Mouse (Mus musculus): ENCODE results near the gene Eif2b3. TPM values are rescaled to one million over a fixed set of nuclear protein-coding genes. Genes with fewer than 3 reads are reported as not detected.
A peak's percentile ranks its signal among the peaks of the same experiment; 100 is the strongest.

Eif2b3 gene
- total RNA-seq (2014; fragmentation: Nextera tagmentation): 28.1 and 34.9 TPM in 2 replicates
- 31.7 and 31.8 TPM in 2 replicates for total RNA-seq (2017)
- 6.0 and 6.5 TPM in 2 replicates for polyA plus RNA-seq (2012)

GRCm38 (mm10) chr4:117019206-117020134 is at the start of gene Eif2b3:
TSS of gene Eif2b3 (plus strand) at chr4:117019402.
- Histone ChIP-seq H3K4me1 (ENCODE audit: insufficient read depth, low read depth, low read length) (peaks cover 45% of the 10 kb centered on the region), H3K4me3 (ENCODE audit: low read depth, low read length) (peak within 1 kb of the TSS; percentile 100), H3K9me3 (replicated peaks) (no peaks in the 10 kb centered on the region), H3K27me3 (ENCODE audit: insufficient read depth, low read length) (no peaks in the 10 kb centered on the region), H3K36me3 (replicated peaks) (peaks cover 32% of the 10 kb centered on the region)
- peak; percentile 72 for ATAC-seq (ENCODE audit: extremely low read depth, insufficient number of reproducible peaks, low FRiP score, poor library complexity, severe bottlenecking)
- TF ChIP-seq POLR2AphosphoS5 (IDR thresholded peaks at IDR 0.05; ENCODE audit: insufficient replicate concordance, low read depth, low read length): no peak
- no peak for TF ChIP-seq CTCF (IDR thresholded peaks at IDR 0.05; ENCODE audit: low read depth, low read length)
- no peak for TF ChIP-seq GATA2 (IDR thresholded peaks at IDR 0.05; ENCODE audit: borderline replicate concordance, low read depth, low read length)
- no peak for TF ChIP-seq TAL1 (conservative IDR thresholded peaks at IDR 0.05; ENCODE audit: low read depth, low read length)
- no peak for TF ChIP-seq GATA1 (IDR thresholded peaks at IDR 0.05; ENCODE audit: borderline replicate concordance, low read length)
- DNase-seq (ENCODE audit: low spot score): peak; percentile 79

GRCm38 (mm10) chr4:116976503-116976902 is 42.7 kb upstream of the Eif2b3 start:
- Histone ChIP-seq H3K9me3 (replicated peaks) (no peaks in the 10 kb centered on the region), H3K4me3 (ENCODE audit: low read depth, low read length) (no peak overlapping the region), H3K4me1 (ENCODE audit: insufficient read depth, low read depth, low read length) (no peaks in the 10 kb centered on the region), H3K27me3 (ENCODE audit: insufficient read depth, low read length) (peaks cover 22% of the 10 kb centered on the region), H3K36me3 (replicated peaks) (no peaks in the 10 kb centered on the region)
- TF ChIP-seq POLR2AphosphoS5 (IDR thresholded peaks at IDR 0.05; ENCODE audit: insufficient replicate concordance, low read depth, low read length) (no peak), CTCF (IDR thresholded peaks at IDR 0.05; ENCODE audit: low read depth, low read length) (no peak), TAL1 (conservative IDR thresholded peaks at IDR 0.05; ENCODE audit: low read depth, low read length) (no peak), GATA1 (IDR thresholded peaks at IDR 0.05; ENCODE audit: borderline replicate concordance, low read length) (no peak), GATA2 (IDR thresholded peaks at IDR 0.05; ENCODE audit: borderline replicate concordance, low read depth, low read length) (no peak)
- ATAC-seq (ENCODE audit: extremely low read depth, insufficient number of reproducible peaks, low FRiP score, poor library complexity, severe bottlenecking) (no peak), DNase-seq (ENCODE audit: low spot score) (no peak)

- Histone ChIP-seq H3K4me1 (ENCODE audit: insufficient read depth, low read depth, low read length) (peaks cover 12% of the 10 kb centered on the region), H3K4me3 (ENCODE audit: low read depth, low read length) (no peak overlapping the region), H3K36me3 (replicated peaks) (peaks cover 21% of the 10 kb centered on the region), H3K27me3 (ENCODE audit: insufficient read depth, low read length) (peaks cover 16% of the 10 kb centered on the region), H3K9me3 (replicated peaks) (no peaks in the 10 kb centered on the region)
- ATAC-seq (ENCODE audit: extremely low read depth, insufficient number of reproducible peaks, low FRiP score, poor library complexity, severe bottlenecking) (no peak), DNase-seq (ENCODE audit: low spot score) (no peak)
- TF ChIP-seq CTCF (IDR thresholded peaks at IDR 0.05; ENCODE audit: low read depth, low read length) (no peak), GATA2 (IDR thresholded peaks at IDR 0.05; ENCODE audit: borderline replicate concordance, low read depth, low read length) (no peak), POLR2AphosphoS5 (IDR thresholded peaks at IDR 0.05; ENCODE audit: insufficient replicate concordance, low read depth, low read length) (no peak), TAL1 (conservative IDR thresholded peaks at IDR 0.05; ENCODE audit: low read depth, low read length) (no peak), GATA1 (IDR thresholded peaks at IDR 0.05; ENCODE audit: borderline replicate concordance, low read length) (no peak)
Observed at GRCm38 (mm10) chr4:116985681-116986080, 33.5 kb upstream of the Eif2b3 start.

GRCm38 (mm10) chr4:116986400-116987121 is 32.6 kb upstream of the Eif2b3 start:
- Histone ChIP-seq H3K4me1 (ENCODE audit: insufficient read depth, low read depth, low read length) (peaks cover 18% of the 10 kb centered on the region), H3K27me3 (ENCODE audit: insufficient read depth, low read length) (peaks cover 14% of the 10 kb centered on the region), H3K9me3 (replicated peaks) (no peaks in the 10 kb centered on the region), H3K4me3 (ENCODE audit: low read depth, low read length) (no peak overlapping the region), H3K36me3 (replicated peaks) (peaks cover 30% of the 10 kb centered on the region)
- peak; percentile 15; the same call in 1 of the 2 replicates for TF ChIP-seq CTCF (IDR thresholded peaks at IDR 0.05; ENCODE audit: low read depth, low read length)
- no peak for TF ChIP-seq TAL1 (conservative IDR thresholded peaks at IDR 0.05; ENCODE audit: low read depth, low read length)
- TF ChIP-seq GATA1 (IDR thresholded peaks at IDR 0.05; ENCODE audit: borderline replicate concordance, low read length): no peak
- no peak for TF ChIP-seq GATA2 (IDR thresholded peaks at IDR 0.05; ENCODE audit: borderline replicate concordance, low read depth, low read length)
- DNase-seq (ENCODE audit: low spot score) (no peak), ATAC-seq (ENCODE audit: extremely low read depth, insufficient number of reproducible peaks, low FRiP score, poor library complexity, severe bottlenecking) (no peak)

DNA sequence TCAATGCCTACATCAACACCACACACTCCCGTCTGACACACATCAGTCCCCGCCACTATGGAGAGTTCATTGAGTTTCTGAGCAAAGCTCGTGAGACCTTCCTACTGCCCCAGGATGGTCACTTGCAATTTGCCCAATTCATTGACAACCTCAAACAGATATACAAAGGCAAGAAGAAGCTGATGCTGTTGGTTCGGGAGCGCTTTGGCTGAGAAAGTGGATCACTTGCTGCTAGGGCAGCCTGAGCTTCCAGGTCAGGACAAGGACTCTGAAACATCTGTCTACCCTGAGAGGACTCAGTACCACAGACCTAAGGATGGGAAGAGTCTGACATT is 32.1 kb upstream of the Eif2b3 start:
- no peak for ATAC-seq (ENCODE audit: extremely low read depth, insufficient number of reproducible peaks, low FRiP score, poor library complexity, severe bottlenecking)
- Histone ChIP-seq H3K36me3 (replicated peaks) (peaks cover 34% of the 10 kb centered on the region), H3K4me3 (ENCODE audit: low read depth, low read length) (no peak overlapping the region), H3K4me1 (ENCODE audit: insufficient read depth, low read depth, low read length) (peaks cover 21% of the 10 kb centered on the region), H3K9me3 (replicated peaks) (no peaks in the 10 kb centered on the region), H3K27me3 (ENCODE audit: insufficient read depth, low read length) (peaks cover 14% of the 10 kb centered on the region)
- no peak for DNase-seq (ENCODE audit: low spot score)
- TF ChIP-seq GATA2 (IDR thresholded peaks at IDR 0.05; ENCODE audit: borderline replicate concordance, low read depth, low read length): no peak
- TF ChIP-seq CTCF (IDR thresholded peaks at IDR 0.05; ENCODE audit: low read depth, low read length): no peak
- TF ChIP-seq TAL1 (conservative IDR thresholded peaks at IDR 0.05; ENCODE audit: low read depth, low read length): no peak
- TF ChIP-seq GATA1 (IDR thresholded peaks at IDR 0.05; ENCODE audit: borderline replicate concordance, low read length): no peak
- TF ChIP-seq POLR2AphosphoS5 (IDR thresholded peaks at IDR 0.05; ENCODE audit: insufficient replicate concordance, low read depth, low read length): no peak

GRCm38 (mm10) chr4:116989731-116990130 is 29.5 kb upstream of the Eif2b3 start:
- H3K4me1 ChIP-seq (ENCODE audit: insufficient read depth, low read depth, low read length): peaks cover 38% of the 10 kb centered on the region
- ATAC-seq (ENCODE audit: extremely low read depth, insufficient number of reproducible peaks, low FRiP score, poor library complexity, severe bottlenecking): no peak
- TF ChIP-seq GATA1 (IDR thresholded peaks at IDR 0.05; ENCODE audit: borderline replicate concordance, low read length) (no peak), GATA2 (IDR thresholded peaks at IDR 0.05; ENCODE audit: borderline replicate concordance, low read depth, low read length) (no peak), CTCF (IDR thresholded peaks at IDR 0.05; ENCODE audit: low read depth, low read length) (no peak), POLR2AphosphoS5 (IDR thresholded peaks at IDR 0.05; ENCODE audit: insufficient replicate concordance, low read depth, low read length) (no peak), TAL1 (conservative IDR thresholded peaks at IDR 0.05; ENCODE audit: low read depth, low read length) (no peak)
- peaks cover 8% of the 10 kb centered on the region for H3K27me3 ChIP-seq (ENCODE audit: insufficient read depth, low read length)
- H3K36me3 ChIP-seq (replicated peaks): peaks cover 48% of the 10 kb centered on the region
- DNase-seq (ENCODE audit: low spot score): no peak
- H3K4me3 ChIP-seq (ENCODE audit: low read depth, low read length): no peak overlapping the region
- no peaks in the 10 kb centered on the region for H3K9me3 ChIP-seq (replicated peaks)

All from G1E (cell line).